Mouse (Mus musculus) lung, postnatal 0 days (tissue): ENCODE data around the gene S100a10. TPM values are rescaled to one million over a fixed set of nuclear protein-coding genes. Genes with fewer than 3 reads are reported as not detected.

Experiments used
- ATAC-seq: fragments of 200-750 bp; cut with Nextera tagmentation; 2 replicates; pipeline ENCODE4 v1.8.0; 2017; ENCODE audit warnings: moderate library complexity
- DNase-seq: peaks from one replicate; pipeline ENCODE4 v3.0.0-alpha.2; 2016; ENCODE audit warnings: low spot score
- H3K27ac ChIP-seq: fragments of 300-500 bp; sonication (generic); 2 replicates; pipeline ENCODE4 v1.5.1; 2014; ENCODE audit warnings: antibody characterized with exemption, mild to moderate bottlenecking, low read length, mixed read lengths
- H3K27me3 ChIP-seq: fragments of 300-500 bp; sonication (generic); replicated peaks from 2 replicates; pipeline ENCODE4 v1.6.1; 2014; ENCODE audit warnings: low read length, mixed read lengths; ENCODE audit not compliant: insufficient read depth
- H3K36me3 ChIP-seq: fragments of 300-500 bp; sonication (generic); 2 replicates; pipeline ENCODE4 v1.6.1; 2014; ENCODE audit warnings: low read length, mixed read lengths; ENCODE audit not compliant: insufficient read depth
- H3K4me1 ChIP-seq: fragments of 300-500 bp; sonication (generic); 2 replicates; pipeline ENCODE4 v1.6.1; 2014; ENCODE audit warnings: antibody characterized with exemption, low read depth, low read length, mixed read lengths; ENCODE audit not compliant: insufficient read depth
- H3K4me2 ChIP-seq: fragments of 300-500 bp; sonication (generic); replicated peaks from 2 replicates; pipeline ENCODE4 v1.6.1; 2014; ENCODE audit warnings: low read depth, mild to moderate bottlenecking, low read length, moderate library complexity, mixed read lengths
- H3K4me3 ChIP-seq: fragments of 300-500 bp; sonication (generic); 2 replicates; pipeline ENCODE4 v1.5.1; 2014; ENCODE audit warnings: low read depth, low read length
- H3K9ac ChIP-seq: fragments of 300-500 bp; sonication (generic); replicated peaks from 2 replicates; pipeline ENCODE4 v1.6.1; 2014; ENCODE audit warnings: low read depth, mild to moderate bottlenecking
- H3K9me3 ChIP-seq: fragments of 300-500 bp; sonication (generic); 2 replicates; pipeline ENCODE4 v1.6.1; 2016; ENCODE audit warnings: low read length, mixed read lengths
- CTCF ChIP-seq: IDR thresholded peaks from 2 replicates; pipeline ENCODE4 v1.5.1; 2016; ENCODE audit warnings: antibody characterized with exemption, mild to moderate bottlenecking
- EP300 ChIP-seq: IDR thresholded peaks from 2 replicates; pipeline ENCODE4 v1.6.1; 2016; ENCODE audit warnings: antibody characterized with exemption, mild to moderate bottlenecking, control low read depth
- WGBS: fragments of 180-500 bp; shearing (Covaris S2); extraction: QIAGEN DNeasy Blood & Tissue Kit; methylation state at CpG from one replicate; pipeline ENCODE4 v1.1.7; 2014; 5-methylcytosine and 5-hydroxymethylcytosine counted together
- polyA plus RNA-seq: library from polyadenylated mRNA; unstranded; fragments of >200 nt; fragmentation: Nextera tagmentation; extraction: Ambion mirVana; gene quantifications from 2 replicates; pipeline ENCODE4 v1.2.1, GENCODE M21; 2015

The S100a10 gene
- polyA plus RNA-seq: 395 and 447 TPM in 2 replicates

- peak within 1 kb of the TSS; percentile 78 for H3K4me2 ChIP-seq
- H3K4me3 ChIP-seq: peak within 1 kb of the TSS; percentile 61
- no peak for TF ChIP-seq EP300
- peak; percentile 19 for TF ChIP-seq CTCF
- no peaks in the 10 kb centered on the region for H3K27me3 ChIP-seq
- no peaks in the 10 kb centered on the region for H3K9me3 ChIP-seq
- H3K36me3 ChIP-seq: no peaks in the 10 kb centered on the region
- peak within 1 kb of the TSS; percentile 71 for H3K9ac ChIP-seq
- H3K4me1 ChIP-seq: peaks cover 6% of the 10 kb centered on the region
- 1% methylated on average over 26 of the region's 39 CpGs for WGBS
- DNase-seq: peak; percentile 81
- ATAC-seq: peak; percentile 89
- H3K27ac ChIP-seq: peak within 1 kb of the TSS; percentile 94
Measured at GRCm38 (mm10) chr3:93554981-93555877, at the start of gene S100a10. Gene S100a10 (plus strand): TSS chr3:93555080.

GRCm38 (mm10) chr3:93505960-93506863 lies 48.7 kb upstream of the S100a10 start:
- no peaks in the 10 kb centered on the region for H3K4me1 ChIP-seq
- peak overlapping the region; percentile 38 for H3K4me2 ChIP-seq
- no peaks in the 10 kb centered on the region for H3K27me3 ChIP-seq
- no peaks in the 10 kb centered on the region for H3K9me3 ChIP-seq
- TF ChIP-seq EP300 (peak; percentile 23; the same call in 1 of the 2 replicates), CTCF (no peak)
- DNase-seq (peak; percentile 85), ATAC-seq (peak; percentile 83)
- H3K27ac ChIP-seq: peak overlapping the region; percentile 66
- no peaks in the 10 kb centered on the region for H3K36me3 ChIP-seq
- WGBS: 31% methylated on average over 30 of the region's 30 CpGs
- no peak overlapping the region for H3K4me3 ChIP-seq
- no peak overlapping the region for H3K9ac ChIP-seq

GRCm38 (mm10) chr3:93506881-93507325 lies 48.0 kb upstream of the S100a10 start:
- H3K27ac ChIP-seq: peak overlapping the region; percentile 66
- no peaks in the 10 kb centered on the region for H3K4me1 ChIP-seq
- DNase-seq: peak; percentile 90
- H3K9me3 ChIP-seq: no peaks in the 10 kb centered on the region
- ATAC-seq: peak; percentile 82
- no peak overlapping the region for H3K4me3 ChIP-seq
- H3K9ac ChIP-seq: no peak overlapping the region
- H3K4me2 ChIP-seq: peak overlapping the region; percentile 38; the same call in 1 of the 2 replicates
- no peaks in the 10 kb centered on the region for H3K36me3 ChIP-seq
- H3K27me3 ChIP-seq: no peaks in the 10 kb centered on the region
- TF ChIP-seq CTCF (no peak), EP300 (peak; percentile 87)
- WGBS: 48% methylated on average over 5 of the region's 5 CpGs

- DNase-seq (no peak), ATAC-seq (no peak)
- H3K9me3 ChIP-seq: no peaks in the 10 kb centered on the region
- 22% methylated on average over 1 of the region's 1 CpGs for WGBS
- no peak overlapping the region for H3K4me2 ChIP-seq
- H3K36me3 ChIP-seq: no peaks in the 10 kb centered on the region
- no peaks in the 10 kb centered on the region for H3K27me3 ChIP-seq
- no peaks in the 10 kb centered on the region for H3K4me1 ChIP-seq
- no peak overlapping the region for H3K27ac ChIP-seq
- TF ChIP-seq CTCF (no peak), EP300 (no peak)
- H3K9ac ChIP-seq: no peak overlapping the region
- no peak overlapping the region for H3K4me3 ChIP-seq
Measured at GRCm38 (mm10) chr3:93509301-93509700, 45.6 kb upstream of the S100a10 start.

- no peak overlapping the region for H3K9ac ChIP-seq
- ATAC-seq (no peak), DNase-seq (peak; percentile 13)
- TF ChIP-seq CTCF (no peak), EP300 (no peak)
- no peak overlapping the region for H3K4me3 ChIP-seq
- H3K27me3 ChIP-seq: no peaks in the 10 kb centered on the region
- WGBS: 55% methylated on average over 1 of the region's 1 CpGs
- no peaks in the 10 kb centered on the region for H3K4me1 ChIP-seq
- no peaks in the 10 kb centered on the region for H3K9me3 ChIP-seq
- no peak overlapping the region for H3K4me2 ChIP-seq
- H3K36me3 ChIP-seq: no peaks in the 10 kb centered on the region
- no peak overlapping the region for H3K27ac ChIP-seq
Measured at GRCm38 (mm10) chr3:93511036-93511435, 43.8 kb upstream of the S100a10 start.

- H3K9me3 ChIP-seq: no peaks in the 10 kb centered on the region
- H3K4me1 ChIP-seq: no peaks in the 10 kb centered on the region
- H3K27me3 ChIP-seq: no peaks in the 10 kb centered on the region
- DNase-seq: no peak
- H3K9ac ChIP-seq: no peak overlapping the region
- TF ChIP-seq CTCF: no peak
- no peak for TF ChIP-seq EP300
- no peak overlapping the region for H3K4me2 ChIP-seq
- no peak overlapping the region for H3K4me3 ChIP-seq
- ATAC-seq: no peak
- 97% methylated on average over 1 of the region's 1 CpGs for WGBS
- H3K27ac ChIP-seq: no peak overlapping the region
- no peaks in the 10 kb centered on the region for H3K36me3 ChIP-seq
Measured at GRCm38 (mm10) chr3:93511801-93512200, 43.1 kb upstream of the S100a10 start.
